9 mouse cellular contexts compared by ENCODE assay signal in the genomic region with DNA sequence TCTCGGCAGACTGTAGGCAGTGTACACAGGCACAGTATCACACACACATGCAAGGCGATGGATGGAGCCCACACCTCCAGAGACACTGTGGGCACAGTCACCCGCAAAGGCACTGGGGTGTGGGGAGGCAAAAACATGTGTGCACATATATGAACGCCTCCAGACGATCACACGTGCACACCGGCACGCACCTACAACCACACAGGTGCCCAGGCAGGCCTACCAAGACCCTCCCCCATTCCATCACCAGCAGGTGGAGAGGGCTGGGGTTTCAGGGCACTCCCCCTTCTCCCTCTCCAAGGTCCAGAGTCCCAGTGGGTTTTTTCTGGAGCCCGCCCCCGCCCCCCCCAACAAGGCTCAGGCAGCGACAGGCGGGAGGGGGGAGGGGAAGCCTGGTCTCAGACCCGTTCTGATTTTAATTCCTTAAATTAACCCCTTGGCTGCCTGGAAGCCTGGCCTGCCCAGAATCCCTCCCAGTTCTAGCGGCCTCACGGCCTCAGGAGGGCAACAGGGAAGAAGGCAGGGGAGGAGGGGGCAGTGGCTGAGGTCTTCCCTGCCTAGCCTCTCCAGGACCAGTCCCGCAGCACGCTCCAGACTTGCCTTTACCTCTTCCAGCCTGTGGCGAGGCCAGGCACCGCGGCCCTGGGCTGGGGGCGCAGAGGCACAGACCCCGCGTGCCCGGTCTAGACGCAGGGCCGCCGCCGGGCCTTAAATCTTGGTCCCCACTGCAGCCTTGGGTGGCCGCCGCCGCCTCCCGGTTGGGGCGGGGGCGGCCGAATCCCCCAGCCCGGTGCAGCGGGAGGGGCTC. TPM values are rescaled to one million over a fixed set of nuclear protein-coding genes. Genes with fewer than 3 reads are reported as not detected.
DNase-seq lines count a peak whose midpoint lies in the region; ATAC-seq lines count a peak whose summit lies in the region.
"Had no signal": no experiment of that assay in that cellular context is flagged by ENCODE, and none has a peak within 500 bp of the region (broad histone marks: within the 10 kb centered on the region; RNA-seq: fewer than 3 reads in every experiment).

No protein-coding gene starts in this region.

- H3K4me2 ChIP-seq in heart, embryonic 12.5 days: peak overlapping the region; percentile 97
- peak overlapping the region; percentile 97 for H3K4me2 ChIP-seq in embryonic facial prominence, embryonic 13.5 days
- H3K4me2 ChIP-seq in limb, embryonic 12.5 days: peak overlapping the region; percentile 94

- H3K4me1 ChIP-seq in heart, embryonic 12.5 days (replicated peaks): peaks cover 15% of the 10 kb centered on the region; the same call in 1 of the 2 replicates
- peaks cover 15% of the 10 kb centered on the region for H3K4me1 ChIP-seq in embryonic facial prominence, embryonic 13.5 days
- H3K4me1 ChIP-seq in limb, embryonic 12.5 days (replicated peaks): peaks cover 17% of the 10 kb centered on the region

- no peaks in the 10 kb centered on the region for H3K9me3 ChIP-seq in heart, embryonic 12.5 days (replicated peaks)
- no peaks in the 10 kb centered on the region for H3K9me3 ChIP-seq in embryonic facial prominence, embryonic 13.5 days
- no peaks in the 10 kb centered on the region for H3K9me3 ChIP-seq in limb, embryonic 12.5 days
- H3K9me3 ChIP-seq: G1E had no signal

- WGBS in heart, embryonic 12.5 days: 2% methylated on average over 36 of the region's 37 CpGs
- WGBS in embryonic facial prominence, embryonic 13.5 days: 1% methylated on average over 37 of the region's 37 CpGs
- WGBS in limb, embryonic 12.5 days: under 1% methylated on average over 35 of the region's 37 CpGs

- H3K36me3 ChIP-seq in heart, embryonic 12.5 days: no peaks in the 10 kb centered on the region
- no peaks in the 10 kb centered on the region for H3K36me3 ChIP-seq in embryonic facial prominence, embryonic 13.5 days
- no peaks in the 10 kb centered on the region for H3K36me3 ChIP-seq in limb, embryonic 12.5 days
- H3K36me3 ChIP-seq: G1E had no signal

- no peak for DNase-seq in heart, adult 18-20 months
- DNase-seq in MN1 (ENCODE audit: low spot score): peak; percentile 20
- peak; percentile 61 for DNase-seq in retina, postnatal 1 day
- no peak for DNase-seq in gastrocnemius, postnatal 10 days
- DNase-seq in lung, postnatal 4 days: no peak

- peak; percentile 48; the same call in 1 of the 2 replicates for ATAC-seq in heart, embryonic 12.5 days (ENCODE audit: insufficient number of reproducible peaks, low FRiP score)
- peak; percentile 61; the same call in 1 of the 2 replicates for ATAC-seq in embryonic facial prominence, embryonic 13.5 days (ENCODE audit: insufficient number of reproducible peaks, insufficient read depth, low FRiP score, low TSS enrichment, low read depth)
- peak; percentile 72 for ATAC-seq in limb, embryonic 12.5 days (ENCODE audit: insufficient number of reproducible peaks, insufficient read depth, low FRiP score, low TSS enrichment, low read depth)

- peaks cover 72% of the 10 kb centered on the region for H3K27me3 ChIP-seq in heart, embryonic 12.5 days (replicated peaks)
- H3K27me3 ChIP-seq in embryonic facial prominence, embryonic 13.5 days: peaks cover 55% of the 10 kb centered on the region
- H3K27me3 ChIP-seq in limb, embryonic 12.5 days: peaks cover 60% of the 10 kb centered on the region

- H3K9ac ChIP-seq in heart, embryonic 12.5 days: peak overlapping the region; percentile 72
- H3K9ac ChIP-seq in embryonic facial prominence, embryonic 13.5 days: peak overlapping the region; percentile 75
- H3K9ac ChIP-seq in limb, embryonic 12.5 days (replicated peaks): peak overlapping the region; percentile 75

- H3K27ac ChIP-seq in heart, embryonic 12.5 days (ENCODE audit: poor library complexity, severe bottlenecking): no peak overlapping the region
- no peak overlapping the region for H3K27ac ChIP-seq in embryonic facial prominence, embryonic 13.5 days
- 0 out of 2 replicates have a peak overlapping the region, but pooled peaks have one; percentile 50 for H3K27ac ChIP-seq in limb, embryonic 12.5 days

- peak overlapping the region; percentile 77 for H3K4me3 ChIP-seq in heart, embryonic 12.5 days
- peak overlapping the region; percentile 62 for H3K4me3 ChIP-seq in embryonic facial prominence, embryonic 13.5 days
- peak overlapping the region; percentile 74 for H3K4me3 ChIP-seq in limb, embryonic 12.5 days (replicated peaks)

RNA-seq across cellular contexts. Expression of a gene that starts 0.5 kb away (rescaled TPM):
- 0.03 and 0.06 TPM in 2 replicates for polyA plus RNA-seq in heart, embryonic 12.5 days (2016; fragmentation: Nextera tagmentation; extraction: Ambion mirVana)
- not detected for total RNA-seq in heart, adult 18-20 months (2021)
- 0.36 and 0.42 TPM in 2 replicates for polyA plus RNA-seq in embryonic facial prominence, embryonic 13.5 days (2015; fragmentation: Nextera tagmentation; extraction: Ambion mirVana)
- polyA plus RNA-seq in limb, embryonic 12.5 days (2016; fragmentation: Nextera tagmentation; extraction: Ambion mirVana): 1.9 and 2.0 TPM in 2 replicates
- under 1 TPM; 0.14 TPM for total RNA-seq in gastrocnemius, postnatal 10 days (2021)
- polyA plus RNA-seq: G1E had no signal

RNA-seq across cellular contexts. Expression of a gene that starts 11.1 kb away (rescaled TPM):
- 0.12 TPM in 1 of 2 replicates, not detected in the other for polyA plus RNA-seq in heart, embryonic 12.5 days (2016; fragmentation: Nextera tagmentation; extraction: Ambion mirVana)
- total RNA-seq in heart, adult 18-20 months (2021): not detected
- not detected in 2 replicates for polyA plus RNA-seq in embryonic facial prominence, embryonic 13.5 days (2015; fragmentation: Nextera tagmentation; extraction: Ambion mirVana)
- polyA plus RNA-seq in limb, embryonic 12.5 days (2016; fragmentation: Nextera tagmentation; extraction: Ambion mirVana): not detected in 2 replicates
- total RNA-seq in gastrocnemius, postnatal 10 days (2021): not detected
- total RNA-seq: G1E had no signal
- polyA plus RNA-seq: G1E had no signal

RNA-seq across cellular contexts. Expression of a gene that starts 50.5 kb away (rescaled TPM):
- 35.5 and 37.1 TPM in 2 replicates for polyA plus RNA-seq in heart, embryonic 12.5 days (2016; fragmentation: Nextera tagmentation; extraction: Ambion mirVana)
- 10 to 100 TPM in 1 of 2 experiments, 1 to 10 TPM in 1; 9.5 to 14.1 TPM for total RNA-seq in heart, adult 18-20 months (2021)
- polyA plus RNA-seq in embryonic facial prominence, embryonic 13.5 days (2015; fragmentation: Nextera tagmentation; extraction: Ambion mirVana): 31.7 and 34.9 TPM in 2 replicates
- polyA plus RNA-seq in limb, embryonic 12.5 days (2016; fragmentation: Nextera tagmentation; extraction: Ambion mirVana): 25.7 and 31.4 TPM in 2 replicates
- total RNA-seq in gastrocnemius, postnatal 10 days (2021): 10 to 100 TPM; 15.2 to 17.8 TPM

RNA-seq across cellular contexts. Expression of a gene that starts 51.0 kb away (rescaled TPM):
- polyA plus RNA-seq in heart, embryonic 12.5 days (2016; fragmentation: Nextera tagmentation; extraction: Ambion mirVana): 393 and 395 TPM in 2 replicates
- 100 to 1,000 TPM; 153 to 178 TPM for total RNA-seq in heart, adult 18-20 months (2021)
- polyA plus RNA-seq in embryonic facial prominence, embryonic 13.5 days (2015; fragmentation: Nextera tagmentation; extraction: Ambion mirVana): 452 and 471 TPM in 2 replicates
- polyA plus RNA-seq in limb, embryonic 12.5 days (2016; fragmentation: Nextera tagmentation; extraction: Ambion mirVana): 557 and 572 TPM in 2 replicates
- 100 to 1,000 TPM; 164 to 167 TPM for total RNA-seq in gastrocnemius, postnatal 10 days (2021)

Comparison
In these comparisons a context has a peak if more than half of its experiments do, and no peak if none do; other contexts are left out.
1. DNase-seq: peak in MN1 (single experiment) and retina, postnatal 1 day (single experiment); none in heart, adult 18-20 months (0 of 2), gastrocnemius, postnatal 10 days (single experiment) and lung, postnatal 4 days (0 of 2).
2. Peak in every context shown above with its lines, with median percentiles within 50 percentile points of each other: ATAC-seq, H3K4me2 ChIP-seq, H3K4me3 ChIP-seq and H3K9ac ChIP-seq.